Mouse (Mus musculus): Measurements from ENCODE around the gene Agpat3.

Gene Agpat3

DNA sequence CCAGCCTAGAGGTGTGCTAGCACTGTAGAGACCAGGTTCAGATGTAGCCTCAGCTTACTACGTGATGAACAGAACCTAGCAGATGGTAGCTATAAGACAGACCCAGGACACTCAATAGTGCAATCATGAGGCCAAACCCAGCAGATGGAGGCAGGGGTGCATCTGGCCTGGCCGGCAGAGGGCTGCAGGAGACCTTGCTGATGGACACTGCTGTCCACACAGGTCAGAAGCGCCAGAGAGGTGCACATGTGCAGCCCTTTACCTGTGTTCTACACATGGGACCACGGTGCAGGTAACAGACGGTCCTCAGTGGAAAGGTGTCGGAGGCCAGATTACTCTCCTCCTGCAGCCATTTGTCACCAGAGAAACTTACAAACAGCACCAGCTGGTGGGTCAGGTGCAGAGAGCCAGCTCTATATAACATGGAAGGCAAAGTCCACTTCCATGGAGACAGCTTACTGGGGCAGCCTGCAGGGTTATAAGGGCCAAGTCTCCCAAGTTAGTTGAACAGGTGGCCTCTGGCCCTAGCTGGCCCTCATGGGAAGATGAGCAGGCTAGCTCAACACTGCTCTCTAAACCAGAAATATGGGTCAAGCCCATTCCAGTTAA, 27.6 kb downstream of the Agpat3 start:
- no peak for DNase-seq (ENCODE audit: low spot score in 2 of 2)

DNA sequence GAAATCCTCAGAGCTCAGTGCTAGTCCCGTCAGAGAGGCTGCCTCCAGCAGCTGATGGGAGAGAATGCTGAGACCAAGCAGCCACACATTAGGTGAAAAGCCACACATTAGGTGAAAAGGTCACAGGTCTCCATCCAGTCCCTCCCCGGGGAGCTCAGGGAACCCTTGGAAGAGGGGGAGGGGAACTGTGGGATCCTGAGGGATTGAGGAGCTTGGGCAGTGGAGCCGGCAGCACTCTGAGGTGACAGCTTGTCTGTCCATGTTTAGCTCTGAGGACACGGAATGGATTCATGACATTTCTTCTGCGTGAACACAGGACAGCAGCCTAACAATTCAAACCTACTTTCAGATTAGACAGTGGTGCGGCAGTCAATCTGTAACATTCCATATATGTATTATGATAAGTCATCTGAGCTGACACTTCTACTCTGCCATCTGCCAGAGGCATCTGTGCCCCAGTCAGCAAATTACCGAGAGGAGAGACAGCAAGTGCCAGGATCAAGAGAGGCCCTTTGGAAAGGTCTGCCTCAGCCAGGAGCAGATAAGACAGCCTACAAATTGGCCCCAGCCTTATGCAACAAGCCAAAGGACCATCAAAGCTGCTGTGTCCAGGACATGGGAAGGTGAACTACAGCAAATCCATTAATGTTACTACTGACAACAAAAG, 28.9 kb downstream of the Agpat3 start:
- peak in 1 of 2 experiments; percentile 52 for DNase-seq (ENCODE audit: low spot score in 2 of 2)

DNA sequence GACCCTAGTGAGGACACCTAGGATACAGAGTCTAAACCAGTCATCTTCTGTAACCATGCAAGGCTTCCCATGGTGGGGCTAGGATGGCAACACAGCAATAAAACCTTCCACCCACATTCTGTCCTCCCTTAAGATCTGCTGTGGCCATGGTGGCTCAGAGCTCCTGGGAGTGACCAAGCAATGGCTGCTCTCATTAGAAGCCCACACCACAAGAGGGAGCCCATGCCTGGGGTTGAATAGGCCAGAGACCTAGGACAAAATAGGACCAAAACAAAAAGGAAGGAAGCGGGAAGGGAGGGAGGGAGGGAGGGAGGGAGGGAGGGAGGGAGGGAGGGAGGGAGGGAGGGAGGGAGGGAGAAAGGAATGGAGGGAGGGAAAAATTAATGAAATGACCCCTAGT, 29.5 kb downstream of the Agpat3 start:
- peak in 1 of 2 experiments; percentile 39 for DNase-seq (ENCODE audit: low spot score in 2 of 2)

DNA sequence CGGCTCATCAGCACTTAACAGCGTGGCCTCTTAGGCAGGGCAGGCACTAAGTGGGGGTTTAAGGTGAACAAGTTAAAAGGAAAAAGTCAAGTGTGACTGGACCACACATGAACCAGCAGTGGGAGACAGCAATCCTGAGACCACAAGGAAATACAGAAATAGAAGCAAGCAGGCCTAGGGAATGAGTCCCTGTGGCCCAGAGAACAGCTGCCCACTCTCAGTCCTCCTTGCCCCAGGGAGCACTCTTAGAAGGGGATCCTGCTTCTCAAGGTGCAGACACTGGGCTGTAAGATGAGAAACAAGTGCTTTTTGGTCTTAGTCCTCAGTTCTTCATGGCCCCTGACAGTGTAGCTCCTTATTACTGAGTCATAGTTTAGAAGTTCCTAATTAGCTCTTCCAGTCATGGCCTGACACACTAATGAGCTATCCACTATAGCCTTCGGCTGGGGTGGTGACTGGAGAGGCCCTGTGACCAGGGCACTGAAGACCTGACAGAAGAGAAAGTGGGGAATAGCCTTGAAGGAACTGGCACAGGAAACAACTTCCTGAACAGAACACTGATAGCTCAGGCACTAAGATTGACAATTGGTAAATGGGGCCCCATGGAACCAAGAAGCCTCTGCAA, 31.0 kb downstream of the Agpat3 start:
- no peak for DNase-seq (ENCODE audit: low spot score in 2 of 2)

DNA sequence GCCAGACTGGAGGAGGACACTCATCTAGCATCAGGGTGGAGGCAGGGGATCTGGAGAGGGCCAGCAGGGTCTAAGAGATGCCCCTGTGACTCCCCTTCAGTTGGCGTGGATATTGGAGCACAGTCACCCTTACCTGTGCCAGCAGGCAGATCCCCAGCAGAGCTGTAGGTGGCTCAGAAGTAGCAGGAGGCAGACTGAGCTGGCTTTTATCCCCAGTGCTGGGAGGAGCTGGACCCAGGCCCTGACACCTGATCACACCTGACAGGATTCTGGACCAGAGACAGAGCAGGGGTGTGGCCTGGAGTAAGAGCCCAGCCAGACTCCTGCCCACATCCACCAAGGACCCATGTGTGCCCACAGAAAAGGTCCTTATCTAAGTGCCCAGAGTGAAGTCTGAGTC, 31.8 kb downstream of the Agpat3 start:
- DNase-seq (ENCODE audit: low spot score in 2 of 2): no peak

DNA sequence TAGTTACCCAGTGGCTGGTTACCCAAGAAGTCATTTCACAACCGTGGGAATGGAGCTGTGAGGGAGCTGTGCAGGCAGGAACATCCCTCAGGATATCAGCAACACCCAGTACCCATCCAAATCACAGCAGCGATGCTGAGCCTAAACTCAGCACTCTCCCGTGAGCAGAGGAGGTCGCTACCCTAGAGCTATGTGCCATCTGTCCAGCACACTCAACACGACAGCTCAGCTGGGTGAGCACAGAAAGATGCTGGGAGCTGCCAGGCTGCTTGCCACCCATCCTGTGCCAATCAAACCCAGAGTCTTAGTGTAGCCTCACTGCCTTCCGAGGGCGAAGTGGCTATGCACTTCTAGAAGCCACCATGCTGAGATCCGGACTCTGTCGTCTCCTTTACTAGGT, 32.3 kb downstream of the Agpat3 start:
- no peak for DNase-seq (ENCODE audit: low spot score in 2 of 2)

DNA sequence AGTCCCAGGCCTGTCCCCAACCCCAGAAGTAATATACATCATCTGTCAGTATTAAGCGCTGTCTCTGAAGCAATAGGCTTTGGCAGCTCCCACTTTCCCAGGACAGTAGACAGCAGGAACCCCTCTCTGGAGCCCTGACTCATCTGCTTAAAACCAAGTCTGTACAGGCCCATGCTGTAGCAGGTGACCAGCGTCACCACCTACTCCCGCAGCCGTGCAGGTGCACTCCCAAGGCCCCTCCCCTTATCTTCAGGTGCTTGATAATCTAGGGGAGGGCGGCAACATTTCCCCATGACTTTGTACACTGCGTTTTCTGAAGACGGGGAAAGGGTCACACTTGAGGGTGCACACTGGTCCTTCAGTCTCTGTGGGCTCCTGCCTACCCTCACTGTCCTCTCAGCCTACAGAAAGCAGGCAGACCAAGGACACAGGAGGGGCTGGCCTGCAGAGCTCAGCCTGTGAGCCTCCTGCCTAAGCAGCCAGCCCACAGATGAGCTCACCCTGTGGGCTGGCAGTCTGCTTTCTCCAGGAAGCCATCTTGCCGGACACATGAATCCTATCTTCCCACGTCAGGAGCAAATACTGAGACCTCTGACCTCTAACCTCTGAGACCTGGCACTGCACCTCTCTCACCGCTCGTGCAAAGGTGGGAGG, 34.9 kb downstream of the Agpat3 start:
- DNase-seq (ENCODE audit: low spot score in 2 of 2): no peak

DNA sequence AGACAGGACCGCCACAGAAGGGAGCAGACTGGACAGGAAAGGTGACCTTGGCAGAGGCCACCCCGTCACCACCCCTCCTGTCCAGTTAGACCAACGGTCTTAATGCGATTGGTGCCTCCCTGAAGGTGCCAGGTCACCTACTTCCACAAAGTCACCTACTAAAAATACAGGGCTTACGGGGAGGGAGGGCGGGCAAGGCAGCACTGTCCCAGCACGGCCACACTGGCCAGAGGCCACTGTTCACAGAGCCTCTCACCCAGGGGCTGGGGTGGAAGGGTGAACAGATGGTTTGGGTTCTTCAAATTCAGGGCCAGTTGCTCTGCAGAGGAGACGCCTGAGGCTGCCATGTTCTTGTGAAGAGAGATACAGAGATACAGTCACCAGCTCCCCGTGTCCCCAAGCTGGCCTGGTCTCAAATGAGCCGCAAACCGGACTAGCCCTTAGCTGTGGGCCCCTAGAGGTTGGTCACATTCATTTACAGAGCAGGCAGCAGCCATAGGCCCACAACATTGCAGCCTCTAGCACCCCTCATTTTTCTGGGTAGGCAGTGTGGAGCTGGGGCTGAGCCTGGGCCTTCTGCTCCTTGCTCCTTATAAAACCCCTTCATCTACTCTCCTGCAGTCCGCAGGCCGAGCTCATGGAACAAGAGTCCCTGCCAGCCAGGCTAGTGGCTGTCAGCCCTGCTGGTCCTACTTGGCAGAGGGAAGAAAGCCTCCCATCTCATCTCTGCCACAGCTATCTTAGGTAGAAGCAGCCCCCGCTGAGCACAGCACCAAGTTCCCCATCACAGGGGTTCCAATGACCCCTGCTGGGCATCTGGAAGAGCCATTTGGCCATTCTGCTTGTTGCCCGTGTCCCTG, 35.8 kb downstream of the Agpat3 start:
- peak; percentile 38 to 40 for DNase-seq (ENCODE audit: low spot score in 2 of 2)

DNA sequence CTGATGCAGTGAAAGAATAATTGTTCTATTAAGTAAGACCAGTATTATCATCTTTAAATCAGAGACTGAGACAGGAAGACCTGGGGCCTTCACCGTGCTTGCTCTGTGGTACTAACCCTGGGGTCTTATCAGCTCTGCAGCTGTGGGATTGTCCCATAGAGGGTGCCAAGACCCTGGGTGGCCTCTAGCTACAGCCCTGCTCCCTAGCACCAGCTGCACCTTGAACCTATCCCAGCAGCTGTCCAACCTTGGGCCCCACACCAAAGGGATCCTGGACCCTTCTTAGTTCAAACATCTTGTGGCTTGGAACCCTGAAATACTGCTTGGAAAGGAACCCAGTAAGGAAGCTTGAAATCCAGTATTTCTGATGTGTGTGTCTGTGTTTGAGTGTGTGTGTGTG, 37.1 kb downstream of the Agpat3 start:
- no peak for DNase-seq (ENCODE audit: low spot score in 2 of 2)

DNA sequence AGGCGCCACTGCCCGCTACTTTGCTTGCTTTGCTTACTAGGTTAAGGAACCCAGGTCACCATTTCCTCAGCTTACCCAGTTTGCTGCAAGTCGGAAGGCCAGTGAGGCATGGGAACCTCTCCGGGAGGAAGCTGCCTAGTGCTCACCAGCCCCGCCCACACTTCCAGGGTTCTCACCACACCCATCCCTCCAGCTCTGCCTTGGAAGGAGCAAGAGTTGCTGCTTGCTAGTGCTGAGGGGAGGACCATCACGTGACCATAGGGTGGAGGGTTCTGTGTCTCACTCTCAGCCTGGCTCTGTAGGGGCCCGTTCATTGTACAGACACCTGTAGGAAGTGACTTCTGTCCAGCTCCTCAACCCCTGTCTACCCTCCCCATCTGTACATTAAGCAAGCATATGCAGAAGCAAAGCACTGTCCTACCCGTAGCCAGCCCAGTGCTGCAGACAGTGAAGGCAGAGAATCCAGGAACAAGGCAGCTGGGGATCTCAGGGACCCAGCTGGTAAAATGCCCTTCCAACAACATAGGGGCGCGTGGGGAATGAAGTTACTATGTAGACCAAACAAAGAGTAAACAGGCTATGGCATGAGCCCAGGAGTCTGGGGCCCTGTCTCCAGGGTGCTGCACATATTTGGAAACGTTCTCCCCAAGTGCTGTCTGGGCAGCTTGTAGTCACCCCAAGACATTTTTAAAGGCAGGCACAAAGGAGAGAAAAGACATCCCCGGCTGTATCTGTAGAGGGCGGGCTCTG, 40.2 kb downstream of the Agpat3 start:
- peak in 1 of 2 experiments; percentile 32 for DNase-seq (ENCODE audit: low spot score in 2 of 2)

DNA sequence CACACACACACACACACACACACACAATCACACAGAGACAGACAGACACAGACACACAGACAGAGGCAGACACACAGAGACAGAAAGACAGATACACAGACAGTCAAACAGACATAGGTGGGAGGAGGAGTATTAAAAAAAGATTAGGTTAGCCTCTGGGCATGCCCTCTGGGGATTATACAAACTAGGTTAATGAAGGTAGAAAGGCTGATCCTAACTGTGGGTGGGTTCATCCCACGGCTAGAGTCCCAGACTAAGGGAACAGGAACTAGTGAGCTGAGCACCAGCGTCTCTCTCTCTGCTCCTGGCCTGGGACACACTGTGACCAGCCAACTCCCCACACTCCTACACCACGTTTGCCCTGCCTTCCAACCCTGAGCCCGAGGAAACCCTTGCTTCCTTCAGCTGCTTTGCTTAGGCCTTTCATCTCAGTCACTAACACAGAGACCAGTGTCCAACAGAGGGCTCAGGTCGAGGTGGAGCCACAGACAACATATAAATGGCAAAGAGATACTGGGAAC, 41.5 kb downstream of the Agpat3 start:
- no peak for DNase-seq (ENCODE audit: low spot score in 2 of 2)

DNA sequence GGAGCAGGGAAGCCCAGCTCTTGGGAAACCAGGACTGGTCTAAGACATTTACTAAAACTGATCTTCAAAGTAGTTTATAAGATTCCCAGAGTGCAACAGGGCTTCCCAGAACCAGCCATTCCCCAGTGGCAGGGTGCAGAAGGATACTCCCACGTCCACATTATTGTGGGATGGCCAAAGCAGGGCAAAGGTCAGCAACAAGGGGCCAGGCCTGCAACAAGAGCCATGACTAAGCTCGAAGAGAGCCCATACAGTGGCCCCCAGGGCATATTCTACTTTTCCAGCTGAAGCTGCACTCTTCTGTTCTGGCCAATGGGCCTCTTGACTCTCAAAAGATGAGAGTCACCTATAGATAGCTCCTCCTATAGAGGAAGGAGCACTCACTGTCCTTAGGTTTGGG, 43.7 kb downstream of the Agpat3 start:
- no peak for DNase-seq (ENCODE audit: low spot score in 2 of 2)

DNA sequence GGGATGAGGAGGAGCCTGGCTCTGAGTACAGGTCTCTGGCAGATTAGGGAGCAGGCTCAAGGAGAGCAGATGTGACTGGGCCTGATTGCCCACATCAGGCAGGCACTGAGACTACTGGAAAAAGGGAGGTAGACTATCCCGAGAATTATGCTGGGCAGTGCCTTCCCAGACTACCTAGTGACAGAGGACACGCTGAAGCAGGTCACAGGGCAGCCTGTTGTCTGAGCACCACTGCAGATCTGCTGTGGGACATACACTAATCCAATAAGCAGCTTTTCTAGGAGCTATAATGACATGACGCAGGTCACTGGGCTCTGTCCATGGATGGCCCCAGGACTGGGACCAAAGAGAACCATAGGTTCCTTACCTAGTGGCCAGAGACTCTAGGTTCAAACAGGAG, 44.9 kb downstream of the Agpat3 start:
- DNase-seq (ENCODE audit: low spot score in 2 of 2): no peak

DNA sequence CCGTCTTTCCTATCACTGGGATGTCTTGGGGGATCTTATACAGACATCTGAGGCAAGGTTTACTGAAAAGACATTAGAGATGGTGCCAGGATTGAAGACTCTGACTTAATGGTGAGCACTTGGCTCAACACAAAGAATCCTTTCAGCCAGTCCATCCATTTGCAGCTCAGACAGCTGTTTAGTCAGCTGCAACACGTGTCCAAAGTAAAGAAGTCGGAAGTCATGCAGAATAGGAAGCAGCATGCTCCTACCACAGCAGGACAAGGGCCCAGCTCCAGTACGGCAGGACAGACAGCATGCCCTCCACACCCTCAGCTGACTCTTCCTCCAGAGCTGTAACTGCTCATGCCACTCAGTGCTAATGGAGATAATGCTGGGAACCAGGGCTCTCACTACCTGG, 46.3 kb downstream of the Agpat3 start:
- no peak for DNase-seq (ENCODE audit: low spot score in 2 of 2)

DNA sequence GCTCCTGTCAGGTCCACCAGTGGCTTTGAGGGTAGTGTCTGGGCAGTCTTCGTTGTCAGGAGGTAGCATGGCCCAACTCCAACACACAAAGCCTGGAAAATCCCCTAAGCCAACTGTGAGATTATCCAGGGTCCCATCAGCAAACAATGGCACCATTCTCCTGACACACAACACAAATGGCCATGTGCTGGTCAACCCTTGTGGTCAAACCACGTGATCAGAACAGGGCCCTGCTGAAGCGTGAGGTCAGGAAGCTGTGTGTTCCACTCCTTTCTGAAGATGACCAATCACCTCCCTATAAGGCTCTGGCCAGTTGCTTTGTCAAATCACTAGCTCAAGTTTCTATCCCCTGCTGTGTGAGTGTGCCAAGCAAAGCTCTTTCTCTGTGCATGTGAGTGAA, 47.3 kb downstream of the Agpat3 start:
- no peak for DNase-seq (ENCODE audit: low spot score in 2 of 2)

DNA sequence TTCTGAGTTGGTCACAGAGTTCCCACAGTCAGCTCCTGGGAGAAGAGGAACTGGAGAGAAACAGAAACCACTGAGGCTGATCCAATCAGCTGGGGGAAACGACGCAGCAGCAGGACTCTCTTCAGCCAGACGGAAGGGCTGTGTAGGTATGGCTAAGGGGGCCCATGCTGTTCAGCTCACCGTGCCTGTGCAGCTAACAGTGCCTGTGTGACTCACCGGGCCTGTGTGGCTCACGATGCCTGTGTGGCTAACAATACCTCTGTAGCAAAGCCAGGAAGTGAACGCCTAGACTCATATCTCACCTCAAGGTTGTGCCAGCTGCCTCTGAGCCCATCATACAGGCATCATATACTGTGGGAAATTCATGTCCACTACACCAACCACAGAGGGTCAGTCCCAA, 48.6 kb downstream of the Agpat3 start:
- DNase-seq (ENCODE audit: low spot score in 2 of 2): no peak

DNA sequence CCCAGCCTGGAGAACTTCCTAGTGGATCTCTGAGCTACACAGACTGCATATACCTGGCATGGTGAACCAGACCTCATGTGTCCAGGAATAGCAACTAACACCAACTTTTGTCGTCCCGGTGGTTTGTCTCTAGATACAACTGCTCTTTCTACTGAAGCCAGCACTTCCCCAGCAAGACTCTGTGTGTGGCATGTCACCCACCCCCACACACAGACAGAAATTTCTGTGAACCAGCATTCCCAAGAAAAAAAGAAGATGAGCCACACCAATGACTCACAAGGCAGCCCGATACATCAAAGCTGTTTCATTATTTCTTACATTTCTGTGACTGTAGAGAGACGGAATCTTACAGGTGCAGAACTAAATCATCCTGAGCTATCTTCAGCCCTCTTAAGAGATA, 52.2 kb downstream of the Agpat3 start:
- DNase-seq (ENCODE audit: low spot score in 2 of 2): no peak

DNA sequence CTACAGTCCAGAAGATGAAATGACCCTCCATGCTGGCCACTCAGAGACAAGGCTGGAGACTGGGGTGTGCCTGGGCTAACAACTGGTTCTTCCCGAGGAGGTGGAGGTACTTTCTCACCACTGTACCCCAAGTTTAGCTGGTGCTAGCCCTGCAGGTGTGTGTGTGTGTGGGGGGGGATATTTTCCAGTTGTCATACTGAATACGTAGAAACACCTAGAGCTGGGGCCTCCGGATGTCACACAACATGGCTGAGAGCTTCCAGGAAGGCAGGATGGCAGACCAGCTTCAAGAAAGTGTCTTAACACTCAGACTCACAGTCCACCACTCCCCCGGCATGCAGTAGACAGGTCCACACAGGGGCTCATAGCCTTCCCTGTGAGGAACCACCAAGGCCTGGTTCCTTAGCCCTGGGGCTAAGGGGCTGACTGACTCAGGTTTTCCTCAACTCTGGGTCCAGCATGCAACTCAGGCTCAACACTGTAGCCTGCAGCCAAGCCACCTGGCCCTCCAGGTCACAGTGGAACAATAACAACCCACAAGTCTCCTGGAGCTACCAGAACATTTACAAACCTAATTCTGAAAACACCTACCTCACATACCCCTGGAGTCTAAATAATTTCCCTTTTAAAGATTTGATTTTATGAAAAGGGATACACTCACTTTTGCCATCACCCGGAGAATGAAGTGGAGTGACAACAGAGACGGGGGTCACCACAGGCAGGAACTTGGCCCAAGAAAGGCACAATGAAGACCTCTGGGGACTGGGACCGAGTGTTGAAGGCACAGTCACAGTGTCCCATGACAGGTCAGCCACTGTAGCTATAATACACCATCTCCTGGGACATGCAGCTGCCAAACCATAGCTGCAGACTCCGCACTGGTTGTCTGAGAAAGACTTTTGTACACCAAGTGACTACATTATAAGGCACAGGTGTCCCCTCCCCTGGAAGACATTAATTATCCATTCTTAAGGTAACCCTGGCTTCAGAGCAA, 53.3 kb downstream of the Agpat3 start:
- no peak for DNase-seq (ENCODE audit: low spot score in 2 of 2)

DNA sequence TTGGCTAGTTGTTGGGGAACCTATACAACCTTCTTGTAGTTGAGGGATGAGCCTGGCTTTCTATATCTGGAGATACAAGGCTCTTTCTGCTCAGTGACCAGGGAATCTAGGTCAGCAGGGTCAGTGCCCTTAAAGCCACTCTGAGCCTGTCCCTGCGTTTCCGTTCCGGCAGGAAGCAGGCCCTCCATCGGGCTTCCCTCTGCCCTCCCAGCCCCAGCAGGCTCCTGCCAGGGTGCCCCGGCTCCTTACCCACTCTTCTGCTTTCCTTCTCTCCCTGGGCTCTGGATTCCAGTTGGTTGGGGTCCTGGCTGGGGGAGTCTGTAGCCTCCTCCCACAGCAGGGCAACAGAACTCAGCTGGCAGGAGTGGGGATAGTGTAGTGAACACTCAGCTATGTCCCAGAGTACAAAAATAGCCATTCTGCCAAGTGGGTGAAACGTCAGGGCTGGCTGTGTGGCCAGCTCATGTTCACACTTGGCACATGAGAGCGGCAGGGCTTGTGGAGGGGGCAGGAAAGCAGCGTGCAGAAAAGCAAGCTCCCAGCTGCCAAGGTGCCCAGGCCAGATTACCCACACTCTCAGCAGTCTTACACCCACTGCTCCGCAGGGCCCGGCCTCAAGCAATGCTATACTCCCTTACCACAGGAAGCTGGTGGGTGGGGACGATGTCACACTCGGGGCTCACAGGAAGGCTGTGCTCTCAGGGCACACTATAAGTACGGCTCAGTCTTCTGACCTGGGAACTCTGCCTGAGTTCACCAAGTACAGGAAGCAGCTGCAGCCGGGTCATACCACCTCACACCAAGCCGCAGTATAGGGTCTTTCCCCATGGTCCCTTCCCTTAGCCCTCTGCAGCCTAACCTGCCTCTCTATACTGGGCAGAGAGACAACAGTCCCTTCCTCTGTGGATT, 54.5 kb downstream of the Agpat3 start:
- DNase-seq (ENCODE audit: low spot score in 2 of 2): peak; percentile 84 to 86
